Comparison of ENCODE assay signal across 14 mouse cellular contexts in genomic region chr6:84569590-84569989, GRCm38 (mm10). TPM values are rescaled to one million over a fixed set of nuclear protein-coding genes. Genes with fewer than 3 reads are reported as not detected.
DNase-seq lines count a peak whose midpoint lies in the region; ATAC-seq and TF ChIP-seq lines count a peak whose summit lies in the region.
"Had no signal": no experiment of that assay in that cellular context is flagged by ENCODE, and none has a peak within 500 bp of the region (broad histone marks: within the 10 kb centered on the region; RNA-seq: fewer than 3 reads in every experiment).

No protein-coding gene starts in this region.

- H3K9me3 ChIP-seq in forebrain, embryonic 10.5 days, result no peaks in the 10 kb centered on the region
- no peaks in the 10 kb centered on the region for H3K9me3 ChIP-seq in forebrain, embryonic 12.5 days
- no peaks in the 10 kb centered on the region for H3K9me3 ChIP-seq in lung, embryonic 15.5 days
- H3K9me3 ChIP-seq in hindbrain, embryonic 12.5 days (replicated peaks), result no peaks in the 10 kb centered on the region
- H3K9me3 ChIP-seq: limb, embryonic 13.5 days; neural tube, embryonic 13.5 days had no signal

- no peak overlapping the region for H3K4me3 ChIP-seq in forebrain, embryonic 10.5 days
- H3K4me3 ChIP-seq in forebrain, embryonic 12.5 days (replicated peaks), result no peak overlapping the region
- no peak overlapping the region for H3K4me3 ChIP-seq in lung, embryonic 15.5 days
- H3K4me3 ChIP-seq in lung, adult 2 months (replicated peaks; ENCODE audit: extremely low read depth, low read depth, low read length), result no peak overlapping the region
- H3K4me3 ChIP-seq in hindbrain, embryonic 12.5 days, result no peak overlapping the region
- H3K4me3 ChIP-seq: limb, embryonic 13.5 days; neural tube, embryonic 13.5 days had no signal

- H3K4me2 ChIP-seq in forebrain, embryonic 12.5 days, result no peak overlapping the region
- H3K4me2 ChIP-seq in lung, embryonic 15.5 days, result no peak overlapping the region
- H3K4me2 ChIP-seq in hindbrain, embryonic 12.5 days (replicated peaks), result no peak overlapping the region
- H3K4me2 ChIP-seq: limb, embryonic 13.5 days; neural tube, embryonic 13.5 days had no signal

- TF ChIP-seq CTCF in lung, adult 2 months (IDR thresholded peaks at IDR 0.05; ENCODE audit: insufficient read depth, low read length), result no peak

- H3K27ac ChIP-seq in forebrain, embryonic 10.5 days, result peak overlapping the region; percentile 75
- H3K27ac ChIP-seq in forebrain, embryonic 12.5 days, result no peak overlapping the region
- no peak overlapping the region for H3K27ac ChIP-seq in lung, embryonic 15.5 days
- 0 out of 2 replicates have a peak overlapping the region, but pooled peaks have one; percentile 30 for H3K27ac ChIP-seq in hindbrain, embryonic 12.5 days
- H3K27ac ChIP-seq: limb, embryonic 13.5 days; neural tube, embryonic 13.5 days had no signal

- H3K27me3 ChIP-seq in forebrain, embryonic 10.5 days (ENCODE audit: poor library complexity, severe bottlenecking), result peaks cover 40% of the 10 kb centered on the region
- H3K27me3 ChIP-seq in forebrain, embryonic 12.5 days, result peaks cover 20% of the 10 kb centered on the region
- H3K27me3 ChIP-seq in lung, embryonic 15.5 days, result peaks cover 15% of the 10 kb centered on the region
- H3K27me3 ChIP-seq in hindbrain, embryonic 12.5 days, result peaks cover 9% of the 10 kb centered on the region
- H3K27me3 ChIP-seq: limb, embryonic 13.5 days had no signal

- no peak for ATAC-seq in forebrain, embryonic 12.5 days (ENCODE audit: low FRiP score)
- peak; percentile 21; the same call in 1 of the 2 replicates for ATAC-seq in lung, embryonic 15.5 days (ENCODE audit: borderline replicate concordance, extremely low read depth, low FRiP score, low TSS enrichment)
- peak; percentile 7; the same call in 1 of the 2 replicates for ATAC-seq in hindbrain, embryonic 12.5 days (ENCODE audit: low FRiP score)

- no peaks in the 10 kb centered on the region for H3K36me3 ChIP-seq in forebrain, embryonic 10.5 days (replicated peaks)
- no peaks in the 10 kb centered on the region for H3K36me3 ChIP-seq in forebrain, embryonic 12.5 days (replicated peaks)
- no peaks in the 10 kb centered on the region for H3K36me3 ChIP-seq in lung, embryonic 15.5 days
- H3K36me3 ChIP-seq in hindbrain, embryonic 12.5 days, result no peaks in the 10 kb centered on the region
- H3K36me3 ChIP-seq: neural tube, embryonic 13.5 days had no signal

- no peak overlapping the region for H3K9ac ChIP-seq in forebrain, embryonic 12.5 days
- no peak overlapping the region for H3K9ac ChIP-seq in lung, embryonic 15.5 days
- H3K9ac ChIP-seq in hindbrain, embryonic 12.5 days, result no peak overlapping the region
- H3K9ac ChIP-seq: limb, embryonic 13.5 days; neural tube, embryonic 13.5 days had no signal

- no peak for DNase-seq in forebrain, embryonic 10.5 days (ENCODE audit: extremely low spot score, low spot score)
- DNase-seq in lung, adult 2 months, result no peak
- DNase-seq in adipocyte (ENCODE audit: low spot score), result peak; percentile 34
- no peak for DNase-seq in gastrocnemius, postnatal 10 days
- no peak for DNase-seq in gastrocnemius, postnatal 14 days
- DNase-seq: adrenal gland, postnatal 14 days; cerebellum, adult 9-10 months; heart, postnatal 36 days; kidney, adult 11 months had no signal

- intact Hi-C loops in gastrocnemius, postnatal 14 days (cut with DNase I; ENCODE audit: low total_unique reads), result no loop called here

- TF ChIP-seq POLR2A in lung, adult 2 months (IDR thresholded peaks at IDR 0.05; ENCODE audit: borderline replicate concordance, extremely low read depth, low read depth, low read length), result no peak

- peaks cover 38% of the 10 kb centered on the region for H3K4me1 ChIP-seq in forebrain, embryonic 10.5 days
- peaks cover 19% of the 10 kb centered on the region for H3K4me1 ChIP-seq in forebrain, embryonic 12.5 days
- 0 out of 2 replicates have a peak, but pooled peaks cover 11% of the 10 kb centered on the region for H3K4me1 ChIP-seq in lung, embryonic 15.5 days
- H3K4me1 ChIP-seq in lung, adult 2 months (ENCODE audit: control insufficient read depth, insufficient read depth, low read length), result no peaks in the 10 kb centered on the region
- H3K4me1 ChIP-seq in hindbrain, embryonic 12.5 days, result peaks cover 21% of the 10 kb centered on the region

RNA-seq across cellular contexts. Expression of gene Cyp26b1, which starts 24.1 kb away (rescaled TPM):
- 0.90 and 1.2 TPM in 2 replicates for polyA plus RNA-seq in forebrain, embryonic 10.5 days (2016; fragmentation: Nextera tagmentation; extraction: Ambion mirVana)
- polyA plus RNA-seq in forebrain, embryonic 12.5 days (2016; fragmentation: Nextera tagmentation; extraction: Ambion mirVana), result 1.4 and 1.9 TPM in 2 replicates
- polyA plus RNA-seq in lung, embryonic 15.5 days (2015; fragmentation: Nextera tagmentation; extraction: Ambion mirVana), result 3.1 and 3.2 TPM in 2 replicates
- polyA plus RNA-seq in lung, adult 2 months (2012; rRNA removed), result 4.1 and 8.6 TPM in 2 replicates
- polyA plus RNA-seq in hindbrain, embryonic 12.5 days (2016; fragmentation: Nextera tagmentation; extraction: Ambion mirVana), result 55.3 and 60.5 TPM in 2 replicates
- 1 to 10 TPM; 2.0 to 2.8 TPM for total RNA-seq in gastrocnemius, postnatal 10 days (2021)
- total RNA-seq in gastrocnemius, postnatal 14 days (2021), result 1 to 10 TPM; 1.1 to 2.5 TPM

Comparison
In these comparisons a context has a peak if more than half of its experiments do, and no peak if none do; other contexts are left out.
1. H3K27ac ChIP-seq: peak in forebrain, embryonic 10.5 days (single experiment) and hindbrain, embryonic 12.5 days (single experiment); none in forebrain, embryonic 12.5 days (single experiment) and lung, embryonic 15.5 days (single experiment).